Mouse (Mus musculus) adrenal gland, postnatal 25 days (tissue): ENCODE results near the gene Lmo1. TPM values are rescaled to one million over a fixed set of nuclear protein-coding genes. Genes with fewer than 3 reads are reported as not detected.

Experiments
- DNase-seq: peaks from one replicate; pipeline ENCODE4 v3.0.0; 2021; ENCODE audit warnings: mixed read lengths
- long read RNA-seq: library from polyadenylated mRNA; stranded (forward); transcript quantifications from one replicate; pipeline ENCODE4 v2.0.0, GENCODE M21; 2021
- total RNA-seq: library from RNA; stranded (reverse); gene quantifications from 2 replicates; pipeline ENCODE4 v1.2.3, GENCODE M21; 2021

Lmo1 gene
- 4.6 and 6.0 TPM in 2 replicates for total RNA-seq
- long read RNA-seq, transcript Lmo1-202 (4 exons, 912 nt), result major isoform, 13 of 14 reads
- long read RNA-seq, partial matches to known transcripts, result 0 of 14 reads
- long read RNA-seq, other reads (novel, unspliced or antisense), result 1 of 14 reads

- peak; percentile 65 for DNase-seq
These were observed at the start of gene Lmo1 for GRCm38 (mm10) chr7:109174949-109175669. TSS of gene Lmo1 (minus strand) at chr7:109175207.

- DNase-seq, result no peak
These were observed 46.7 kb upstream of the Lmo1 start for GRCm38 (mm10) chr7:109221716-109222110.

- no peak for DNase-seq
These were observed 46.0 kb upstream of the Lmo1 start for GRCm38 (mm10) chr7:109220766-109221715.

- no peak for DNase-seq
These were observed 45.0 kb upstream of the Lmo1 start for GRCm38 (mm10) chr7:109220026-109220425.

GRCm38 (mm10) chr7:109218977-109219271 is 43.9 kb upstream of the Lmo1 start:
- DNase-seq, result no peak

GRCm38 (mm10) chr7:109218130-109218976 is 43.3 kb upstream of the Lmo1 start:
- DNase-seq, result peak; percentile 90

GRCm38 (mm10) chr7:109209804-109210203 is 34.8 kb upstream of the Lmo1 start:
- DNase-seq, result no peak

- DNase-seq, result no peak
These were observed 32.8 kb upstream of the Lmo1 start for GRCm38 (mm10) chr7:109207811-109208210.

- no peak for DNase-seq
These were observed 31.4 kb upstream of the Lmo1 start for GRCm38 (mm10) chr7:109206358-109206757.

- no peak for DNase-seq
These were observed 28.1 kb upstream of the Lmo1 start for GRCm38 (mm10) chr7:109203140-109203539.

GRCm38 (mm10) chr7:109200559-109200958 is 25.6 kb upstream of the Lmo1 start:
- no peak for DNase-seq

- no peak for DNase-seq
These were observed 22.2 kb upstream of the Lmo1 start for GRCm38 (mm10) chr7:109197161-109197650.

- no peak for DNase-seq
These were observed 21.5 kb upstream of the Lmo1 start for GRCm38 (mm10) chr7:109196399-109197082.

- DNase-seq, result no peak
These were observed 21.0 kb upstream of the Lmo1 start for GRCm38 (mm10) chr7:109195982-109196381.

GRCm38 (mm10) chr7:109194850-109195249 is 19.8 kb upstream of the Lmo1 start:
- DNase-seq, result no peak

- DNase-seq, result peak; percentile 41
These were observed 12.4 kb upstream of the Lmo1 start for GRCm38 (mm10) chr7:109187244-109188035.

- no peak for DNase-seq
These were observed 11.0 kb upstream of the Lmo1 start for GRCm38 (mm10) chr7:109185975-109186374.

- DNase-seq, result no peak
These were observed 10.6 kb upstream of the Lmo1 start for GRCm38 (mm10) chr7:109185564-109185963.

GRCm38 (mm10) chr7:109176688-109177087 is 1.7 kb upstream of the Lmo1 start:
- no peak for DNase-seq
